Mouse (Mus musculus) left cerebral cortex, adult 8-10 months (tissue): Measurements from ENCODE around the gene Gm10073. TPM values are rescaled to one million over a fixed set of nuclear protein-coding genes. Genes with fewer than 3 reads are reported as not detected.

Experiments used
- total RNA-seq, 4 experiments: library from RNA; stranded (reverse); gene quantifications; 2 replicates each; pipeline ENCODE4 v1.2.4; 2022

Gm10073 gene
- total RNA-seq, 4 experiments from 2014 or later = 92.7 to 111 (median 96.1) TPM

Other genes with a start within 250 kb of the Gm10073 start
- gene Smpd3, start 235.5 kb downstream of the Gm10073 start, total RNA-seq = 10 to 100 TPM; 65.8 to 76.1 (median 71.5) TPM
- gene Zfp90, start 158.1 kb downstream of the Gm10073 start, total RNA-seq = 10 to 100 TPM; 11.8 to 13.6 (median 12.9) TPM
- gene 6030452D12Rik, start 72.9 kb downstream of the Gm10073 start, total RNA-seq = not detected
- under 1 TPM; 0.33 to 0.62 (median 0.40) TPM for gene Cdh3, start 62.6 kb downstream of the Gm10073 start, total RNA-seq
- 1 to 10 TPM; 1.9 to 2.9 (median 2.3) TPM for gene Cdh1, start 29.9 kb upstream of the Gm10073 start, total RNA-seq
- gene Tango6, start 109.6 kb upstream of the Gm10073 start, total RNA-seq = 1 to 10 TPM; 6.3 to 7.3 (median 7.0) TPM